Mouse (Mus musculus): ENCODE data around the gene Rassf4.
"Not testable (repeated sequence)": the region's sequence is repeated elsewhere in the genome, so short reads cannot be mapped to it uniquely, and the experiment has no call there.

The Rassf4 gene

DNA sequence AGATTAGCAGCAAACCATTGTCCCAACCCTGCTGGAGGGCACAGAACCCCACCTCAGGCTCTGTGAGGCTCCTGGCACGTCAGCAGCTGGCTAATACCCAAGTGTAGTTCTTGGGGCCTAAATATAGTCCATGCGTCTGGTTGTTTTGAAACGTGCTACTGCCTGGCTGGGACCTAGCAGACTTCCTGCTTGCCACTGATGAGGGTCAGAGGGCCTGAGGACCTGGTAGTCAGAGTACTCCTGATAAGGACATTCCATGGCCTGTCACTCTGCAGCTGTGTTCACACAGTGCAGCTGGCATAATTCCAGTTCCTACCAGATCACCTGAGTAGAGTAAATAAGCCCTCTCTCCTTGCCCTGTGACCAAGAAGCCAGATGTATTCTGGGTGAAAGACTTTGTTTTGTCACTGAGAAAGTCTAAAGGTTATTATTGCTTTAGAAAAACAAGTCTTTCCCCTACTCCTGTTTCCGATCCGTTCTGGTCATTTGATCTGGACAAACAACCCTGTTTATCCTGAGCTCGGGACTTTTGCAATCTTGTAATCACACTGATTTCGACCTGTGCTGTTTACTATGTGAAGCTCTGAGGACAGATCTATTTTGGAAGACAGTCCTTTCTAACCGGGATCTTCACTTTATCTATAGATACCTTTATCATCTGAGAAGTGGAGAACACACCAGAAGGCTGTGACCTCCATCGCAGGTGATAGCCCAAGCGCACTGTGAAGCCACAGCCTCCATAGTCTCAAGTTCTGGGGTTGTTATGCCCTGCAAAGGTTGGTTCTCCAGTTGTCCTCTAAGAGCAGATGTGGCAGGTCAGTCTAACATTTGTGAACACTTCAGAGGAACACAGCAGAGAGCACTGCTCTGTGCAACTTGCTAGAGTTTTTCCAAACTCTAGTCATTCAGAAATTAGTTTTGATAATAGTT is 38.2 kb downstream of the Rassf4 start:
- no peak for DNase-seq

GRCm38 (mm10) chr6:116633741-116634695 is 39.7 kb downstream of the Rassf4 start:
- no peak for DNase-seq

DNA sequence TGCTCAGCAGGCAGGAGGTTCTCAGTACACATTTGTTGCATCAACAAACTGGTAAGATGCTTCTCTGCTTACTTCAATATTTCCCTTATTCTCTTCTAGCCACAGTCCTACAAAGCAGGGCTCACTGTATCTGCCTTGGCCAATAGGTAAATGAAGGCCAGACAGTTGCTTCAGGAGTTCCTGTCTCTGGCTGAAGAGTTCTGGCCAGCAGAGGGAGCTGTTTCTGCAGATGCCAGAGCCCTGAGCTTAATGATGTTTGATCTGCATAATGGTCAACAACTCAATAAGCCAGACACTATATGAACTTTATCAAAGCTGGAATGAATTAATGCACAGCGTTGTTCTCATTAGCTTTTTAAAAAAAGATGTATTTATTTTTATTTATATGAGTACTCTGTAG is 41.6 kb downstream of the Rassf4 start:
- DNase-seq = peak; percentile 61 to 69

DNA sequence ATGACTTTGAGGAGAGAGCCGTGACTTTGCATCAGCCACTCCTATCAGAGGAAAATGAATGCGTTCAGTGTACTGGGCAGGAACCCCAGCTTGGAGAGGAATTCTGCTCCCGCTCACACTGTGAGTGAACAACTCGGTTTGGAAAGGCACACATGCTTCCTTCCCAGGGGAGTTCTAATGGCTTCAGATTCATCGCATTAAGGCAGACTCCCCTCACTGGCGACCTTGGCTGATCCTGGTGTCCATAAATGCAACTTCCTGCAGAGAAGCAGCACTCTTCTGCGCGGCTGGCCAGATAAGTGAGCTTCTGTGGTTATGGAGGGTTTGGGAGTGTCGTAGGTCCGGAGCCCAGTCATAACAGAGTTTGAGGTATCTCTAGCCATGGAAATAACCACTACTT is 44.0 kb downstream of the Rassf4 start:
- no peak for DNase-seq

GRCm38 (mm10) chr6:116628539-116629171 is 45.1 kb downstream of the Rassf4 start, which contains the start of gene Zfp422:
Gene Zfp422 (minus strand): TSS chr6:116628999.
- DNase-seq = peak; percentile 80 to 85

GRCm38 (mm10) chr6:116628095-116628494 is 45.7 kb downstream of the Rassf4 start:
- DNase-seq = no peak

- not testable (repeated sequence) for DNase-seq
Measured at GRCm38 (mm10) chr6:116626417-116626816, 47.3 kb downstream of the Rassf4 start.

DNA sequence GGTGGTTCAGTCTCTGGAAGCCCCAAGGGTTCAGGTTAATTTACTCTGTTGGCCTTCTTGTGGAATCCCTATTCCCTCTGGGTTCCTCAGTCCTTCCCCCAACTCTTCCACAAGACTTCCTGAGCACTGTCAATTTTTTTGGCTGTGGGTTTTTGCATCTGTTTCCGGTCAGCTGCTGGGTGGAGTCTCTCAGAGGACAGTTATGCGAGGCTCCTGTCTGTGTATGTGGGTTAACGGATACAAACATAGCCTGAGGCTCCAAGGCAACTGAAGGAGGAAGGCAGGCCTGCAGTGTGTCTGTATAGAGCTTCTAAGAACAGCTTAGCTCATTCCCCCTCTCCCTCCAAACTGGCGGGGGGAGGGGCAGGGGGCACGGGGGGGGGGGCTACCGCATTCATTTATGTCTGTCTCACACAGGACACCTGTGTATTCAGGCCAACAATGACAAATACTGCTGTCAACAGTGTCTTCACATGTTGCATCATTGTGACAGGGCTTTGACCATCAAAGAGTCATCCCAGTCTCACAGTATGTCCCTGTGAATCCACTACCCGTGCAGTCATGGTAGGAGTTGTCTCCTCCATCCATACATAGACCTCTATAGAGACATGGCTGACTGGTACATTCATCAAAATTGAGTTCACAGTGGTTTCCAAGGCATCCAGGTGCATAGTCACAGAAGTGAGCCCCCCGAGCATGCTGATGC is 52.3 kb downstream of the Rassf4 start:
- no peak for DNase-seq

DNA sequence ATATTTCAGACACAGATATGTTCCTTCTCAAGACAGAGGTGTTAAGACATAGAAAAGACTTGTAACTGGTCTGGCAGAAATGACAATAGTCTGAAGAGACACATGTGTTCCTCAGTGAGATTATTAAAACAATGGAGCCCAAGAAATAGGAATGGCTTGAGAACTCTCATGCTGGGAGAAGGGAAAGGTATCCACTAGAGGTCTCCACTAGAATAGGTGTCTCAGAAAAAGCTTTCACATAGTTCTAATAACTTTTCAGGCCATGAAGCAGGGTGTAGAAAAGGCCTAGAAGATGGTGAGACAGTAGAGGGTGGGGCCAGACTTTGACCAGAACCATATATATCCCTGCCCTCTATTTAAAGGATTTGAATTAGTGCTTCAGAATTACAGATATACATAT is 55.7 kb downstream of the Rassf4 start:
- no peak for DNase-seq

GRCm38 (mm10) chr6:116615719-116616118 is 58.0 kb downstream of the Rassf4 start:
- no peak for DNase-seq

DNA sequence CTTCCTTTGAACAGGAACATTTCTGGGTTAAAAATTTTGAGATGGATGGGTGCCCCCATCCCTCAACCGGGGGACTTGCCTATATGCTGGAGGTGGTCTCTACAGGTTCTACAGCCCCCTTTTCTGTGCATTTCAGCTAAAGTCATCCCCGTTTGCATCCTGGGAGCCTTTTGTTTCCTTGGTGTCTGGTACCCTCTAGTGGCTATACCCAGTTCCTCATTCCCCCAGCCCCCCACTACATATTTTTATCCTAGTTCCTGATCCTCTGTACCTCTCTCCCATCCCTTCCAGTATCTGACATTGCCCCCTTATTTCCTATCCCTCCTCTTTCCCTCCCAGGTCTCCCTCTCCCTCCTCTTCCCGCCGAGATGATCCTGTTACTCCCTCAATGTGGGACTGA is 66.5 kb downstream of the Rassf4 start:
- DNase-seq = no peak

- not testable (repeated sequence) for DNase-seq
Measured at GRCm38 (mm10) chr6:116600969-116601368, 72.8 kb downstream of the Rassf4 start.

DNA sequence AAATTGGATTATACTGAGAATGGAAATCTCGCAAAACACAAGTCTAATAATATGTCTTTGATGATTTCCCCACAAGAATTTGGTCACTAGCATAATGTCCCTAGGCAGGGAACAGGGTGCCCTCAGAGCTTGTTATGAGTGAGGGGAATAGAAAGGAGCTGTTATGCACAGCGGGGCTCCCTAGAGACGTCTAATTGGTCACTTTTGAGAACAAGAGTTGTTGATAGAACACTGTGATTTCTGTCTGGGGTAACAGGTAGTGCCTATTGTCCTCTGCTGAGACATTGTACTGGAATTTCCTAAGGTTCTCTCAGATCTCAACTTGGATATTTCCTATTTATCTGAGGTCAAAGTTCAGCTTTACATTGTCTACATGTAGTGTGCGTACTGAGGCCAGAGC is 89.7 kb downstream of the Rassf4 start, which contains the start of gene Olfr215:
Gene Olfr215, minus strand, starts transcription at position 101 of the 400 bp plus-strand sequence.
- no peak for DNase-seq

All from thymus, postnatal 36 days (tissue).